Mouse (Mus musculus): Measurements from ENCODE around the gene Iba57. TPM values are rescaled to one million over a fixed set of nuclear protein-coding genes. Genes with fewer than 3 reads are reported as not detected.

Gene Iba57
- polyA plus RNA-seq, 1 experiment, result 6.5 TPM

DNA sequence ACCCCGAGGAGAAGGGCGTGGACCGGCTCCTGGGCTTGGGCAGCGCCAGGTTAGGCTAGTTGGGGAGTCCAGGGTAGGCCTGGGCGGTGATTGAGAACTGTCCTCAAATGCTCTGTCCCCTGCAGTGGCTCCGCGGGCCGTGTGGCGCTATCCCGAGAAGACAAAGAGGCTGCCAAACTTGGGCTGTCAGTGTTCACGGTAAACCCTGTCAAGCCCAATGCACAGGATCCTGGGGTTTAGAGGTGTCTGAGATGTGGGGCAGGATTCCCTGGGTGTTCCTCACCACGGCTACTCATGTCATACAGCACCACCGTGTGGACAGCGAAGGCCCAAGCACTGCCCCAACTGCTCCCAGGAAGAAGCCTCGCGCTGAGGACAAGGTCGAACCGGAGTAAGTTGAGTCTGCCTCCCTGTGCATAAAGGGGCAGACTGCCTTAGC lies 45.5 kb upstream of the Iba57 start:
- TF ChIP-seq CTCF (IDR thresholded peaks at IDR 0.05; ENCODE audit: extremely low read depth, insufficient read depth, insufficient read length, insufficient replicate concordance) (peak; percentile 46; the same call in 1 of the 2 replicates), POLR2A (IDR thresholded peaks at IDR 0.05; ENCODE audit: low read depth, low read length) (no peak)
- peak overlapping the region; percentile 98 for H3K4me3 ChIP-seq (ENCODE audit: extremely low read depth, insufficient read depth, insufficient read length)
- H3K27ac ChIP-seq (ENCODE audit: insufficient read depth, low read length), result peak overlapping the region; percentile 10; the same call in 1 of the 2 replicates
- H3K4me1 ChIP-seq (ENCODE audit: control insufficient read depth, insufficient read depth, insufficient read length), result peaks cover 16% of the 10 kb centered on the region; the same call in 1 of the 2 replicates
- peaks cover 18% of the 10 kb centered on the region for H3K36me3 ChIP-seq (ENCODE audit: control insufficient read depth, insufficient read depth, low read length)
- 25% methylated on average over 18 of the region's 18 CpGs for WGBS
- peak in 1 of 2 experiments; percentile 43 for DNase-seq (ENCODE audit: low read depth in 1 of 2, low spot score in 2 of 2)
- no peaks in the 10 kb centered on the region for H3K27me3 ChIP-seq (ENCODE audit: control insufficient read depth, insufficient read depth, low read length)

- DNase-seq (ENCODE audit: low read depth in 1 of 2, low spot score in 2 of 2), result peak; percentile 90 to 92
Observed at GRCm38 (mm10) chr11:59208153-59208831, 44.8 kb upstream of the Iba57 start, which contains the start of gene 2310033P09Rik. Gene 2310033P09Rik (plus strand): TSS chr11:59208321.

DNA sequence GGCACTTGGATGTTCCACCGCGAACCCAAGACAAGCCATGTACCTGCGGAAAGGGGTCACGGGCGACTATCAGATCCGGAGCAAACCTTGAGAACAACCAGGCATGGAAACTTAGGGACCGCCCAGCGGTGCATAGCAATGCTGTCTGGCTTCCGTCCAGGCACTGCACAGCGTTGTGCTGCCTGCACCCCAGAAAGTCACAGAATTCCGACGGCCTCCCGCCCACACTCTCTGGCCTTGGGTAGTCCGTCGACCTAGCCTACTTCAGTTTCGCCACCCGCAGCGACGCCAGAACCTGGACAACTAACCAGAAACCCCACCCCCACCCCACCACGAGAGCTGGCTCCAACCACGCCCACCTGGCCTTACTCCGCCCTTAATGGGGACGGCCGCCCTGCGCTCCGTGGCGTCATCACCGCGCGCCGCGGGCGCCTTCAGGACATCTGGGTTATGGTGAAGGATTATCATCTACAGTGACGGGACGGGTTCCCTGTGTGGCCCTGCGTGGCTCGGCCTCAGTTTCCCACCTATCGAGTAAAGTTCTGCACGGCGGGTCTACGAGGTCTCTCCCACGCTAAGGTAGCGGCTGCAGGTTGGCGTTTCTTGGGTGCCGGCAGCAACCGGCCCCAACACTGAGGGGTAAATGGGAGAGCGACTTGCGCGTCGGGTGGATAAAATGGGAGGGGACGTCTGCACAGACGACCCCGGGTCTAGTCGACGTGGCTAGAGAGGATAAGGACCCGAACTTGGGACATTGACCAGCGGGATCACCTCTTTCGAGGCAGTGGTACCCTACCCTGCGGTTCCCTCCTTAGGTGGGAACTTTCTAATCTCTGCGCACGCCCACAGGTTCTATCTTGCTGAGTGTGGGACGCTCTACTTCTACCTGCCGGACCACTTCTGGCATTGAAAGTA lies 38.8 kb upstream of the Iba57 start, which contains the start of gene Mrpl55:
Gene Mrpl55, plus strand, starts transcription at position 406 of the 915 bp plus-strand sequence.
- under 1% methylated on average over 63 of the region's 63 CpGs for WGBS
- TF ChIP-seq POLR2A (IDR thresholded peaks at IDR 0.05; ENCODE audit: low read depth, low read length), result 0 out of 2 replicates have a peak, but pooled peaks have one; percentile 12
- no peak for TF ChIP-seq CTCF (IDR thresholded peaks at IDR 0.05; ENCODE audit: extremely low read depth, insufficient read depth, insufficient read length, insufficient replicate concordance)
- peak within 1 kb of the TSS; percentile 76 for H3K4me3 ChIP-seq (ENCODE audit: extremely low read depth, insufficient read depth, insufficient read length)
- H3K27me3 ChIP-seq (ENCODE audit: control insufficient read depth, insufficient read depth, low read length), result no peaks in the 10 kb centered on the region
- H3K36me3 ChIP-seq (ENCODE audit: control insufficient read depth, insufficient read depth, low read length), result 0 out of 2 replicates have a peak, but pooled peaks cover 2% of the 10 kb centered on the region
- H3K27ac ChIP-seq (ENCODE audit: insufficient read depth, low read length), result peak within 1 kb of the TSS; percentile 65
- DNase-seq (ENCODE audit: low read depth in 1 of 2, low spot score in 2 of 2), result peak; percentile 84 to 93
- no peaks in the 10 kb centered on the region for H3K4me1 ChIP-seq (ENCODE audit: control insufficient read depth, insufficient read depth, insufficient read length)

More at GRCm38 (mm10) chr11:59208153-59208831, 44.8 kb upstream of the Iba57 start, which contains the start of gene 2310033P09Rik:
- Histone ChIP-seq H3K4me3 (ENCODE audit: extremely low read depth, insufficient read depth, insufficient read length) (peak within 1 kb of the TSS; percentile 98), H3K27ac (ENCODE audit: insufficient read depth, low read length) (peak within 1 kb of the TSS; percentile 89), H3K4me1 (ENCODE audit: control insufficient read depth, insufficient read depth, insufficient read length) (peaks cover 16% of the 10 kb centered on the region; the same call in 1 of the 2 replicates), H3K27me3 (ENCODE audit: control insufficient read depth, insufficient read depth, low read length) (no peaks in the 10 kb centered on the region), H3K36me3 (ENCODE audit: control insufficient read depth, insufficient read depth, low read length) (peaks cover 16% of the 10 kb centered on the region)
- TF ChIP-seq POLR2A (IDR thresholded peaks at IDR 0.05; ENCODE audit: low read depth, low read length) (peak; percentile 91), CTCF (IDR thresholded peaks at IDR 0.05; ENCODE audit: extremely low read depth, insufficient read depth, insufficient read length, insufficient replicate concordance) (no peak)
- under 1% methylated on average over 67 of the region's 67 CpGs for WGBS

GRCm38 (mm10) chr11:59201216-59202002 lies 37.9 kb upstream of the Iba57 start:
- Histone ChIP-seq H3K27ac (ENCODE audit: insufficient read depth, low read length) (peak overlapping the region; percentile 65), H3K36me3 (ENCODE audit: control insufficient read depth, insufficient read depth, low read length) (0 out of 2 replicates have a peak, but pooled peaks cover 2% of the 10 kb centered on the region), H3K4me3 (ENCODE audit: extremely low read depth, insufficient read depth, insufficient read length) (peak overlapping the region; percentile 76), H3K4me1 (ENCODE audit: control insufficient read depth, insufficient read depth, insufficient read length) (no peaks in the 10 kb centered on the region), H3K27me3 (ENCODE audit: control insufficient read depth, insufficient read depth, low read length) (no peaks in the 10 kb centered on the region)
- TF ChIP-seq CTCF (IDR thresholded peaks at IDR 0.05; ENCODE audit: extremely low read depth, insufficient read depth, insufficient read length, insufficient replicate concordance), result no peak
- TF ChIP-seq POLR2A (IDR thresholded peaks at IDR 0.05; ENCODE audit: low read depth, low read length), result no peak
- DNase-seq (ENCODE audit: low read depth in 1 of 2, low spot score in 2 of 2), result no peak
- 18% methylated on average over 16 of the region's 16 CpGs for WGBS

DNA sequence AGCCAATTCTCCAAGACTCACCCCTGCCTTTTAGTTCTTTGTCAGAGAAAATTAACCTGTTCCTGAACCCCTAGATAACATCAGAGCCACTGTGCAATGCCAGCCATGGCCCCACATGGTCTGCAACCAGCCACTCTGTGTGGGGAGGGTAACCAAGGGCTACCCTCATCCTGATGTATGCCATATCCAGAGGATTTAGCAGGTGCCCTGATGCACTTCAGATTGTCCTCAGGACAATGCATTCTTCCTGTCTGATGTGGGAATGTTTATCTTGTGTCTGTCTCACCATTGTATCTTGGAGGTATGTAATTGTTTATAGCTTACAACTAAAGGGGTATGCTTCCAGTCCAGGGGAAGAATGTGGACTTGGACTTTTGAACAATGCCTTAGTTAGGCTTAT lies 32.7 kb upstream of the Iba57 start:
- Histone ChIP-seq H3K4me1 (ENCODE audit: control insufficient read depth, insufficient read depth, insufficient read length) (no peaks in the 10 kb centered on the region), H3K27me3 (ENCODE audit: control insufficient read depth, insufficient read depth, low read length) (no peaks in the 10 kb centered on the region), H3K36me3 (ENCODE audit: control insufficient read depth, insufficient read depth, low read length) (no peaks in the 10 kb centered on the region), H3K27ac (ENCODE audit: insufficient read depth, low read length) (no peak overlapping the region), H3K4me3 (ENCODE audit: extremely low read depth, insufficient read depth, insufficient read length) (no peak overlapping the region)
- no peak for DNase-seq (ENCODE audit: low read depth in 1 of 2, low spot score in 2 of 2)
- TF ChIP-seq POLR2A (IDR thresholded peaks at IDR 0.05; ENCODE audit: low read depth, low read length) (no peak), CTCF (IDR thresholded peaks at IDR 0.05; ENCODE audit: extremely low read depth, insufficient read depth, insufficient read length, insufficient replicate concordance) (no peak)

GRCm38 (mm10) chr11:59192059-59192386 lies 28.5 kb upstream of the Iba57 start, which contains the start of gene Guk1:
Gene Guk1 (minus strand): TSS chr11:59192212.
- Histone ChIP-seq H3K4me3 (ENCODE audit: extremely low read depth, insufficient read depth, insufficient read length) (peak within 1 kb of the TSS; percentile 81), H3K27ac (ENCODE audit: insufficient read depth, low read length) (peak within 1 kb of the TSS; percentile 79), H3K36me3 (ENCODE audit: control insufficient read depth, insufficient read depth, low read length) (no peaks in the 10 kb centered on the region), H3K4me1 (ENCODE audit: control insufficient read depth, insufficient read depth, insufficient read length) (no peaks in the 10 kb centered on the region), H3K27me3 (ENCODE audit: control insufficient read depth, insufficient read depth, low read length) (no peaks in the 10 kb centered on the region)
- no peak for DNase-seq (ENCODE audit: low read depth in 1 of 2, low spot score in 2 of 2)
- WGBS, result 5% methylated on average over 16 of the region's 16 CpGs
- TF ChIP-seq POLR2A (IDR thresholded peaks at IDR 0.05; ENCODE audit: low read depth, low read length), result no peak
- TF ChIP-seq CTCF (IDR thresholded peaks at IDR 0.05; ENCODE audit: extremely low read depth, insufficient read depth, insufficient read length, insufficient replicate concordance), result no peak

All from spleen, adult 2 months (tissue).